Mouse (Mus musculus) liver, embryonic 11.5 days (tissue): ENCODE results near the gene Tbc1d9. TPM values are rescaled to one million over a fixed set of nuclear protein-coding genes. Genes with fewer than 3 reads are reported as not detected.

Experiments used
- ATAC-seq: fragments of 200-750 bp; cut with Nextera tagmentation; replicated peaks from 2 replicates; pipeline ENCODE4 v1.8.0; 2017; ENCODE audit warnings: moderate number of reproducible peaks, mild to moderate bottlenecking, moderate TSS enrichment, moderate library complexity; ENCODE audit not compliant: low FRiP score
- DNase-seq: peaks from one replicate; pipeline ENCODE4 v3.0.0-alpha.2; 2017; ENCODE audit warnings: low spot score
- H3K27ac ChIP-seq: fragments of 300-500 bp; sonication (generic); 2 replicates; pipeline ENCODE4 v1.5.1; 2014; ENCODE audit warnings: mild to moderate bottlenecking, low read depth, low read length, control low read depth
- H3K27me3 ChIP-seq: fragments of 300-500 bp; sonication (generic); replicated peaks from 2 replicates; pipeline ENCODE4 v1.6.1; 2014; ENCODE audit warnings: low read length, mixed read lengths; ENCODE audit not compliant: control insufficient read depth, insufficient read depth
- H3K36me3 ChIP-seq: fragments of 300-500 bp; sonication (generic); 2 replicates; pipeline ENCODE4 v1.6.1; 2014; ENCODE audit warnings: mild to moderate bottlenecking, low read length, moderate library complexity, mixed read lengths; ENCODE audit not compliant: control insufficient read depth, insufficient read depth
- H3K4me1 ChIP-seq: fragments of 300-500 bp; sonication (generic); replicated peaks from 2 replicates; pipeline ENCODE4 v1.6.1; 2014; ENCODE audit warnings: low read length, mixed read lengths; ENCODE audit not compliant: control insufficient read depth, insufficient read depth
- H3K4me2 ChIP-seq: fragments of 300-500 bp; sonication (generic); 2 replicates; pipeline ENCODE4 v1.6.1; 2014; ENCODE audit warnings: mild to moderate bottlenecking, control low read depth, moderate library complexity
- H3K4me3 ChIP-seq: fragments of 300-500 bp; sonication (generic); 2 replicates; pipeline ENCODE4 v1.5.1; 2014; ENCODE audit warnings: low read depth, low read length, control low read depth
- H3K9ac ChIP-seq: fragments of 300-500 bp; sonication (generic); 2 replicates; pipeline ENCODE4 v1.6.1; 2014; ENCODE audit warnings: low read depth, low read length, control low read depth
- H3K9me3 ChIP-seq: fragments of 300-500 bp; sonication (generic); 2 replicates; pipeline ENCODE4 v1.6.1; 2016; ENCODE audit warnings: low read length, inconsistent platforms, mixed read lengths; ENCODE audit not compliant: control insufficient read depth
- WGBS: fragments of 180-500 bp; shearing (Covaris S2); extraction: QIAGEN DNeasy Blood & Tissue Kit; methylation state at CpG from one replicate; pipeline ENCODE4 v1.1.7; 2014; 5-methylcytosine and 5-hydroxymethylcytosine counted together
- polyA plus RNA-seq: library from polyadenylated mRNA; unstranded; fragments of >200 nt; fragmentation: Nextera tagmentation; extraction: Ambion mirVana; gene quantifications from 2 replicates; pipeline ENCODE4 v1.2.1, GENCODE M21; 2014

Gene Tbc1d9
- polyA plus RNA-seq, 1 experiment from 2014 or later, result 0.86 TPM

DNA sequence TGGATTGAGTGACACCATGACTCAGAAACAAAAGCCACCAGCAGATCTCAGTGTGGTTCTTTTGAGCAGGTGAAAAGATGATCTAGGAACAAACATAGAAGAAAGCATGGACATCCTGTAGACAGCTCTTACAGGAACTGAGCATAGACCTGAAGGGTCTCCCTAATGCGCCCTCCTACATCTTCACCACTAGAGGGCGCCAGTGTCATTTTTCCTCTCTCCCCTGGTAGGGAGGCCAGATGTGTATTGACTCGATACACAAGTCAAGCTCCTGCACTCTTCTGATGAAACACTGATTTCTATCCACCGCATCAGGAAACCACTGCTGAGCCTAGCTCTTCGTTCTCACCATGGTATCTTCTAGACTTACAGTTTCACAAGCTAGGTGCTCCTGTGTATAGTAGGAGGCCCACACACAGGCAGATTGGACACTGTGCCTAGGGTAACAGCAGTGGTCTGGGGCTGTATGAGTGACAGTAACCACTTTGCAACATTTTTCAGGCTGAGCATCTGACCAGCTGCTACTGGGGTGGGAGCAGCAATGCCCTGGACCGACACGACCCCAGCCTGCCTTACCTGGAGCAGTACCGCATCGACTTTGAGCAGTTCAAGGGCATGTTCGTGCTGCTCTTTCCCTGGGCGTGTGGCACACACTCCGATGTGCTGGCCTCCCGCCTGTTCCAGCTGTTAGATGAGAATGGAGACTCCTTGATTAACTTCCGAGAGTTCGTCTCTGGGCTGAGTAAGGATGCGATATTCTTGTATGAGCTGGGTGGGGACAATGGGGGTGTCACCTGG lies 95.5 kb downstream of the Tbc1d9 start:
- Histone ChIP-seq H3K27me3 (no peaks in the 10 kb centered on the region), H3K9ac (no peak overlapping the region), H3K4me2 (no peak overlapping the region), H3K27ac (no peak overlapping the region), H3K36me3 (no peaks in the 10 kb centered on the region), H3K9me3 (no peaks in the 10 kb centered on the region), H3K4me1 (no peaks in the 10 kb centered on the region), H3K4me3 (no peak overlapping the region)
- peak; percentile 53 for DNase-seq
- ATAC-seq, result peak; percentile 83
- WGBS, result 68% methylated on average over 16 of the region's 16 CpGs

GRCm38 (mm10) chr8:83271172-83271571 lies 106.0 kb downstream of the Tbc1d9 start:
- Histone ChIP-seq H3K9ac (no peak overlapping the region), H3K9me3 (no peaks in the 10 kb centered on the region), H3K27ac (no peak overlapping the region), H3K36me3 (no peaks in the 10 kb centered on the region), H3K27me3 (no peaks in the 10 kb centered on the region), H3K4me3 (no peak overlapping the region), H3K4me2 (no peak overlapping the region), H3K4me1 (no peaks in the 10 kb centered on the region)
- 93% methylated on average over 14 of the region's 14 CpGs for WGBS
- ATAC-seq, result no peak
- no peak for DNase-seq

DNA sequence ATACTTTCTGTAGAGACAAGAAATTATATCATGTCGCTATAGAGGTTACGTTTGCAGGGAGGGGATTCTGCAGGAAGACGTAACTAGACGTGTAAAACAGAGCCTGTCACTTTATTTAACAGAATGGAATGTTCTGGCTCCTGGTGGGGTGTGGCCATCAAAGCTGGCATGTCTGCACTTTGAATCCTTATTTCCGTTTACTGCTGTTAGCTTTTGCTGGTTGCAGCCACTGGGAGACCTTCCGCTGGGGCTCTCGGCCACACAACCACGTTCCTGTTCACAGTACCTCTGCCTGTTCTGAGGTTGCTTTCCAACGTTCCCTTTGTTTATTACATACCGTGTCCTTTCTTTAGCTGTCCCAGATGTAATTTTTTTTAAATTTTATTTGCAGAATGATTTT lies 107.3 kb downstream of the Tbc1d9 start:
- H3K9me3 ChIP-seq, result no peaks in the 10 kb centered on the region
- no peak for ATAC-seq
- no peak for DNase-seq
- no peak overlapping the region for H3K4me3 ChIP-seq
- no peak overlapping the region for H3K9ac ChIP-seq
- no peak overlapping the region for H3K27ac ChIP-seq
- no peaks in the 10 kb centered on the region for H3K4me1 ChIP-seq
- no peaks in the 10 kb centered on the region for H3K27me3 ChIP-seq
- 84% methylated on average over 10 of the region's 10 CpGs for WGBS
- H3K36me3 ChIP-seq, result no peaks in the 10 kb centered on the region
- no peak overlapping the region for H3K4me2 ChIP-seq

DNA sequence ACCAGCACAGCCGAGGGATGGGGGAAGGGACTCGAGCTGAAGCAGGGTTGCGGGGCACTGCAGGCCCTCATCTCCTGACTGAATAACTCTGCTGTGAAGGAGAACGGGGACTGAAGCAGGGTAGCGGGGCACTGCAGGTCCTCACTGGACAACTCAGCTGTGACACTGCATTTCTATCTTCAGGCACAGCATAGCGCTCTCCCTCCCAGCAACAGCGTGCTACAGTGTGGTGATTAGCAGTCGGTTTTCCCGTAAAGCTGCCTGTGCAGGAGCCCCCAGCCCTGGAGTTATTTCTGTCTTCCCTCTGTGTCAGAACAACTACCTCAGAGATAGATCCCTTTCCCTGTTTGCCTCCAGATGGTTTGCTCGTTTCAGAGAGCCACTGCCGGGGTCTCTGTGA lies 109.3 kb downstream of the Tbc1d9 start:
- H3K4me1 ChIP-seq, result no peaks in the 10 kb centered on the region
- H3K9me3 ChIP-seq, result no peaks in the 10 kb centered on the region
- H3K4me2 ChIP-seq, result no peak overlapping the region
- no peak overlapping the region for H3K27ac ChIP-seq
- 60% methylated on average over 11 of the region's 11 CpGs for WGBS
- H3K36me3 ChIP-seq, result no peaks in the 10 kb centered on the region
- no peak overlapping the region for H3K4me3 ChIP-seq
- no peak for DNase-seq
- H3K9ac ChIP-seq, result no peak overlapping the region
- ATAC-seq, result no peak
- no peaks in the 10 kb centered on the region for H3K27me3 ChIP-seq

DNA sequence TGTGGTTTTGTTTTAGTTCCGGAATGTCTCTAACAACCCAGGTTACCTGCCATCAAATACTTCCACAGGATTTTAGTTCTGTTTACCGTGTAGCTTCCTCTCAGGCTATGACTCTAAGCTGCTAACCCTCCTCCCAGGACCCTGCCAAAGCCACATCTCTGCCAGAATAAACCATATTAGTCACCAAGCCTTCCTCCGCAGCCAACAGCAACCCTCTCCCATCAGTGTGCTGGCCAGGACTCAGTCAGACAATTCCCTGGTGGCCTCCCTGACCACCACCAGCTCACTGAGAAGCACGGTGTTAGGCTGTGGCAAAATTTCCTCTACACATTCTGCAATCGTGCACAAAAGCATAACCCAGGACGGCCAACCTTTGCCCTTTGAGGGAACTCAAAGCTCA lies 113.3 kb downstream of the Tbc1d9 start:
- H3K4me2 ChIP-seq, result no peak overlapping the region
- H3K36me3 ChIP-seq, result no peaks in the 10 kb centered on the region
- no peaks in the 10 kb centered on the region for H3K9me3 ChIP-seq
- H3K27me3 ChIP-seq, result no peaks in the 10 kb centered on the region
- no peak overlapping the region for H3K4me3 ChIP-seq
- H3K27ac ChIP-seq, result no peak overlapping the region
- H3K4me1 ChIP-seq, result no peaks in the 10 kb centered on the region
- H3K9ac ChIP-seq, result no peak overlapping the region
- DNase-seq (no peak), ATAC-seq (no peak)
- WGBS, result 79% methylated on average over 6 of the region's 6 CpGs

DNA sequence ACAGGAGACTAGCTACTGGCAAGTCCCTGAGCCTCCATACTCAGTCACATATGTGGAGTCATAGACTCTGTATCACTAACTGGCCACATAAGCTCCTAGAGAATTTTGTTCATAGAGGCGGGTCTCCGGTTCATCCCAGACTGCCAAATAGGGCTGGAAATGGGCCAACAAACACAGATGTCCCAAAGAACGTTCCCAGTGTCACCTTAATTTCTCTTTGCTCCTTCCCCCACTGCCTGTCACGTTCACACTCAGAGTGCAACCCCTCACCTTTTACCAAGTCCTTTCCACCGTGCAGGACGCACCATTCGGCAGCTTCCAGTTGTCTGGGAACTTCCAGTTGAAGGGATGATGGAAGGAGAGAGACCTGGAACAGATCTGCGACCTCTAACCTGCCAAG lies 120.2 kb downstream of the Tbc1d9 start:
- Histone ChIP-seq H3K36me3 (no peaks in the 10 kb centered on the region), H3K9me3 (no peaks in the 10 kb centered on the region), H3K27me3 (peaks cover 15% of the 10 kb centered on the region), H3K9ac (no peak overlapping the region), H3K27ac (no peak overlapping the region), H3K4me3 (no peak overlapping the region), H3K4me1 (peaks cover 3% of the 10 kb centered on the region; the same call in 1 of the 2 replicates), H3K4me2 (no peak overlapping the region)
- ATAC-seq (no peak), DNase-seq (no peak)
- WGBS, result 79% methylated on average over 8 of the region's 8 CpGs

- Histone ChIP-seq H3K36me3 (no peaks in the 10 kb centered on the region), H3K27me3 (peaks cover 21% of the 10 kb centered on the region), H3K4me1 (peaks cover 3% of the 10 kb centered on the region; the same call in 1 of the 2 replicates), H3K9me3 (no peaks in the 10 kb centered on the region), H3K4me3 (peak within 1 kb of the TSS; percentile 10; the same call in 1 of the 2 replicates), H3K9ac (no peak within 1 kb of the TSS), H3K4me2 (peak within 1 kb of the TSS; percentile 36), H3K27ac (no peak within 1 kb of the TSS)
- DNase-seq (no peak), ATAC-seq (no peak)
- 3% methylated on average over 20 of the region's 20 CpGs for WGBS
Measured at GRCm38 (mm10) chr8:83290176-83290575, 125.0 kb downstream of the Tbc1d9 start, which contains the start of gene Ucp1. Gene Ucp1, plus strand, starts transcription at chr8:83290352.

- H3K27me3 ChIP-seq, result no peaks in the 10 kb centered on the region
- no peak for ATAC-seq
- WGBS, result 55% methylated on average over 4 of the region's 4 CpGs
- no peak for DNase-seq
- H3K9me3 ChIP-seq, result no peaks in the 10 kb centered on the region
- no peak overlapping the region for H3K27ac ChIP-seq
- no peak overlapping the region for H3K4me3 ChIP-seq
- no peaks in the 10 kb centered on the region for H3K36me3 ChIP-seq
- H3K4me1 ChIP-seq, result no peaks in the 10 kb centered on the region
- no peak overlapping the region for H3K4me2 ChIP-seq
- H3K9ac ChIP-seq, result no peak overlapping the region
Measured at GRCm38 (mm10) chr8:83297375-83297774, 132.2 kb downstream of the Tbc1d9 start.

DNA sequence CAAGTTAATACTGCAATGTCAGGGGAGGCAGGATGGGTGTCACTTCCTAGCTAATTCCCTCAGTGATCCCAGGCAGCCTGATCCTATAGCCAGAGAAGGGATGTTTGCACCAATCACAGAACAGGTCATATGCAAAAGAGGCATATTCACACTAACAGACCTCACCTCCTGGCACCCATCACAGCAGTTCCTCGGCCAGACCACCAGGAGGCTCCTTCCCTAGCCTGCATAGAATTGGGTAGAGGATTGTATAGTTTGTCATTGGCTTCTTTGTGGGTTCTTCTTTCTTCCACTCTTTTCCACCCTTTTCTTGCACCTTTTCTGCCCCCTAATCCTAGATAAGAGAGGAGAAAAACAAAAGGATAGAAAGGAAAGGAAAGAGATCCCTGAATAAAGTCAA lies 135.0 kb downstream of the Tbc1d9 start:
- Histone ChIP-seq H3K4me3 (no peak overlapping the region), H3K36me3 (no peaks in the 10 kb centered on the region), H3K27ac (no peak overlapping the region), H3K9me3 (no peaks in the 10 kb centered on the region), H3K4me1 (no peaks in the 10 kb centered on the region), H3K4me2 (no peak overlapping the region), H3K9ac (no peak overlapping the region), H3K27me3 (no peaks in the 10 kb centered on the region)
- ATAC-seq (no peak), DNase-seq (no peak)
- WGBS, result 33% methylated on average over 1 of the region's 1 CpGs
